Mouse (Mus musculus): Measurements from ENCODE around the gene Plekho2. TPM values are rescaled to one million over a fixed set of nuclear protein-coding genes. Genes with fewer than 3 reads are reported as not detected.
A peak's percentile ranks its signal among the peaks of the same experiment; 100 is the strongest.

Gene Plekho2
- polyA plus RNA-seq, 1 experiment from 2014 or later, result 9.8 TPM

GRCm38 (mm10) chr9:65564698-65565097, 15.1 kb downstream of the Plekho2 start:
- H3K4me1 ChIP-seq (replicated peaks), result peaks cover 27% of the 10 kb centered on the region
- WGBS, result 91% methylated on average over 2 of the region's 2 CpGs
- no peak overlapping the region for H3K9ac ChIP-seq
- no peaks in the 10 kb centered on the region for H3K27me3 ChIP-seq
- no peaks in the 10 kb centered on the region for H3K9me3 ChIP-seq (replicated peaks)
- H3K36me3 ChIP-seq, result peaks cover 25% of the 10 kb centered on the region
- no peak for ATAC-seq (replicated peaks; ENCODE audit: insufficient number of reproducible peaks, insufficient read depth, low FRiP score, low read depth)
- no peak overlapping the region for H3K4me2 ChIP-seq
- H3K4me3 ChIP-seq, result no peak overlapping the region
- H3K27ac ChIP-seq, result no peak overlapping the region

- H3K4me1 ChIP-seq (replicated peaks), result peaks cover 22% of the 10 kb centered on the region
- no peak overlapping the region for H3K4me3 ChIP-seq
- H3K27ac ChIP-seq, result no peak overlapping the region
- ATAC-seq (replicated peaks; ENCODE audit: insufficient number of reproducible peaks, insufficient read depth, low FRiP score, low read depth), result no peak
- no peak overlapping the region for H3K4me2 ChIP-seq
- peaks cover 32% of the 10 kb centered on the region for H3K36me3 ChIP-seq
- H3K9ac ChIP-seq, result no peak overlapping the region
- H3K9me3 ChIP-seq (replicated peaks), result no peaks in the 10 kb centered on the region
- H3K27me3 ChIP-seq, result no peaks in the 10 kb centered on the region
- 90% methylated on average over 5 of the region's 5 CpGs for WGBS
These were observed 16.8 kb downstream of the Plekho2 start for GRCm38 (mm10) chr9:65563073-65563472.

GRCm38 (mm10) chr9:65562081-65562506, 17.7 kb downstream of the Plekho2 start:
- H3K4me3 ChIP-seq, result no peak overlapping the region
- H3K36me3 ChIP-seq, result peaks cover 38% of the 10 kb centered on the region
- ATAC-seq (replicated peaks; ENCODE audit: insufficient number of reproducible peaks, insufficient read depth, low FRiP score, low read depth), result peak; percentile 40; the same call in 1 of the 2 replicates
- H3K4me1 ChIP-seq (replicated peaks), result peaks cover 22% of the 10 kb centered on the region
- 31% methylated on average over 4 of the region's 4 CpGs for WGBS
- peak overlapping the region; percentile 53 for H3K27ac ChIP-seq
- H3K9ac ChIP-seq, result no peak overlapping the region
- no peak overlapping the region for H3K4me2 ChIP-seq
- H3K27me3 ChIP-seq, result no peaks in the 10 kb centered on the region
- no peaks in the 10 kb centered on the region for H3K9me3 ChIP-seq (replicated peaks)

- 0 out of 2 replicates have a peak, but pooled peaks have one; percentile 14 for ATAC-seq (replicated peaks; ENCODE audit: insufficient number of reproducible peaks, insufficient read depth, low FRiP score, low read depth)
These were observed 18.8 kb downstream of the Plekho2 start for GRCm38 (mm10) chr9:65561016-65561415.

GRCm38 (mm10) chr9:65558806-65559205, 21.0 kb downstream of the Plekho2 start:
- no peak overlapping the region for H3K9ac ChIP-seq
- no peak overlapping the region for H3K4me3 ChIP-seq
- H3K9me3 ChIP-seq (replicated peaks), result no peaks in the 10 kb centered on the region
- 88% methylated on average over 6 of the region's 6 CpGs for WGBS
- no peaks in the 10 kb centered on the region for H3K27me3 ChIP-seq
- H3K4me2 ChIP-seq, result no peak overlapping the region
- ATAC-seq (replicated peaks; ENCODE audit: insufficient number of reproducible peaks, insufficient read depth, low FRiP score, low read depth), result no peak
- no peak overlapping the region for H3K27ac ChIP-seq
- peaks cover 41% of the 10 kb centered on the region for H3K36me3 ChIP-seq
- peaks cover 31% of the 10 kb centered on the region for H3K4me1 ChIP-seq (replicated peaks)

More at GRCm38 (mm10) chr9:65561016-65561415, 18.8 kb downstream of the Plekho2 start:
- Histone ChIP-seq H3K4me1 (replicated peaks) (peaks cover 22% of the 10 kb centered on the region), H3K27ac (no peak overlapping the region), H3K9me3 (replicated peaks) (no peaks in the 10 kb centered on the region), H3K4me2 (no peak overlapping the region), H3K27me3 (no peaks in the 10 kb centered on the region), H3K36me3 (peaks cover 48% of the 10 kb centered on the region), H3K4me3 (no peak overlapping the region), H3K9ac (no peak overlapping the region)
- WGBS, result 75% methylated on average over 4 of the region's 4 CpGs

- H3K4me3 ChIP-seq, result no peak overlapping the region
- 98% methylated on average over 5 of the region's 5 CpGs for WGBS
- H3K36me3 ChIP-seq, result peaks cover 38% of the 10 kb centered on the region
- no peak overlapping the region for H3K9ac ChIP-seq
- H3K27me3 ChIP-seq, result no peaks in the 10 kb centered on the region
- H3K27ac ChIP-seq, result no peak overlapping the region
- no peak for ATAC-seq (replicated peaks; ENCODE audit: insufficient number of reproducible peaks, insufficient read depth, low FRiP score, low read depth)
- no peak overlapping the region for H3K4me2 ChIP-seq
- no peaks in the 10 kb centered on the region for H3K9me3 ChIP-seq (replicated peaks)
- peaks cover 29% of the 10 kb centered on the region for H3K4me1 ChIP-seq (replicated peaks)
These were observed 22.9 kb downstream of the Plekho2 start for GRCm38 (mm10) chr9:65556979-65557378.

- Histone ChIP-seq H3K4me2 (no peak overlapping the region), H3K36me3 (peaks cover 38% of the 10 kb centered on the region), H3K27ac (no peak overlapping the region), H3K27me3 (no peaks in the 10 kb centered on the region), H3K9ac (no peak overlapping the region), H3K9me3 (replicated peaks) (no peaks in the 10 kb centered on the region), H3K4me1 (replicated peaks) (peaks cover 28% of the 10 kb centered on the region), H3K4me3 (no peak overlapping the region)
- ATAC-seq (replicated peaks; ENCODE audit: insufficient number of reproducible peaks, insufficient read depth, low FRiP score, low read depth), result no peak
- WGBS, result 90% methylated on average over 8 of the region's 8 CpGs
These were observed 23.5 kb downstream of the Plekho2 start for GRCm38 (mm10) chr9:65556349-65556748.

GRCm38 (mm10) chr9:65555621-65556020, 24.2 kb downstream of the Plekho2 start:
- Histone ChIP-seq H3K36me3 (peaks cover 38% of the 10 kb centered on the region), H3K27me3 (no peaks in the 10 kb centered on the region), H3K4me1 (replicated peaks) (peaks cover 31% of the 10 kb centered on the region), H3K4me2 (no peak overlapping the region), H3K9ac (no peak overlapping the region), H3K9me3 (replicated peaks) (no peaks in the 10 kb centered on the region), H3K27ac (peak overlapping the region; percentile 38; the same call in 1 of the 2 replicates), H3K4me3 (no peak overlapping the region)
- 79% methylated on average over 4 of the region's 4 CpGs for WGBS
- ATAC-seq (replicated peaks; ENCODE audit: insufficient number of reproducible peaks, insufficient read depth, low FRiP score, low read depth), result no peak

- no peak overlapping the region for H3K9ac ChIP-seq
- peaks cover 37% of the 10 kb centered on the region for H3K4me1 ChIP-seq (replicated peaks)
- no peak overlapping the region for H3K4me3 ChIP-seq
- ATAC-seq (replicated peaks; ENCODE audit: insufficient number of reproducible peaks, insufficient read depth, low FRiP score, low read depth), result peak; percentile 33; the same call in 1 of the 2 replicates
- H3K9me3 ChIP-seq (replicated peaks), result no peaks in the 10 kb centered on the region
- no peak overlapping the region for H3K4me2 ChIP-seq
- H3K27me3 ChIP-seq, result no peaks in the 10 kb centered on the region
- H3K27ac ChIP-seq, result peak overlapping the region; percentile 38; the same call in 1 of the 2 replicates
- H3K36me3 ChIP-seq, result peaks cover 32% of the 10 kb centered on the region
- 20% methylated on average over 5 of the region's 5 CpGs for WGBS
These were observed 24.8 kb downstream of the Plekho2 start for GRCm38 (mm10) chr9:65555001-65555405.

- WGBS, result 93% methylated on average over 2 of the region's 2 CpGs
- peaks cover 52% of the 10 kb centered on the region for H3K4me1 ChIP-seq (replicated peaks)
- ATAC-seq (replicated peaks; ENCODE audit: insufficient number of reproducible peaks, insufficient read depth, low FRiP score, low read depth), result no peak
- no peak overlapping the region for H3K9ac ChIP-seq
- H3K36me3 ChIP-seq, result peaks cover 17% of the 10 kb centered on the region; the same call in 1 of the 2 replicates
- no peak overlapping the region for H3K4me2 ChIP-seq
- H3K9me3 ChIP-seq (replicated peaks), result no peaks in the 10 kb centered on the region
- H3K4me3 ChIP-seq, result no peak overlapping the region
- H3K27me3 ChIP-seq, result no peaks in the 10 kb centered on the region
- H3K27ac ChIP-seq, result 0 out of 2 replicates have a peak overlapping the region, but pooled peaks have one; percentile 92
These were observed 27.1 kb downstream of the Plekho2 start for GRCm38 (mm10) chr9:65552711-65553110.

GRCm38 (mm10) chr9:65552141-65552540, 27.7 kb downstream of the Plekho2 start:
- H3K9me3 ChIP-seq (replicated peaks), result no peaks in the 10 kb centered on the region
- no peak overlapping the region for H3K4me3 ChIP-seq
- no peak for ATAC-seq (replicated peaks; ENCODE audit: insufficient number of reproducible peaks, insufficient read depth, low FRiP score, low read depth)
- H3K4me2 ChIP-seq, result no peak overlapping the region
- H3K4me1 ChIP-seq (replicated peaks), result peaks cover 54% of the 10 kb centered on the region
- peak overlapping the region; percentile 92 for H3K27ac ChIP-seq
- H3K27me3 ChIP-seq, result no peaks in the 10 kb centered on the region
- H3K36me3 ChIP-seq, result peaks cover 13% of the 10 kb centered on the region; the same call in 1 of the 2 replicates
- no peak overlapping the region for H3K9ac ChIP-seq
- WGBS, result 81% methylated on average over 5 of the region's 5 CpGs

- WGBS, result 4% methylated on average over 5 of the region's 5 CpGs
These were observed 28.8 kb downstream of the Plekho2 start for GRCm38 (mm10) chr9:65551035-65551434.

More at GRCm38 (mm10) chr9:65551035-65551434, 28.8 kb downstream of the Plekho2 start:
- H3K4me2 ChIP-seq, result no peak overlapping the region
- peak overlapping the region; percentile 27 for H3K9ac ChIP-seq
- no peak overlapping the region for H3K4me3 ChIP-seq
- peak overlapping the region; percentile 92 for H3K27ac ChIP-seq
- peak; percentile 86 for ATAC-seq (replicated peaks; ENCODE audit: insufficient number of reproducible peaks, insufficient read depth, low FRiP score, low read depth)
- peaks cover 65% of the 10 kb centered on the region for H3K4me1 ChIP-seq (replicated peaks)
- no peaks in the 10 kb centered on the region for H3K27me3 ChIP-seq
- peaks cover 2% of the 10 kb centered on the region; the same call in 1 of the 2 replicates for H3K36me3 ChIP-seq
- no peaks in the 10 kb centered on the region for H3K9me3 ChIP-seq (replicated peaks)
